ENCODE assay signal across 16 mouse cellular contexts in the genomic region with DNA sequence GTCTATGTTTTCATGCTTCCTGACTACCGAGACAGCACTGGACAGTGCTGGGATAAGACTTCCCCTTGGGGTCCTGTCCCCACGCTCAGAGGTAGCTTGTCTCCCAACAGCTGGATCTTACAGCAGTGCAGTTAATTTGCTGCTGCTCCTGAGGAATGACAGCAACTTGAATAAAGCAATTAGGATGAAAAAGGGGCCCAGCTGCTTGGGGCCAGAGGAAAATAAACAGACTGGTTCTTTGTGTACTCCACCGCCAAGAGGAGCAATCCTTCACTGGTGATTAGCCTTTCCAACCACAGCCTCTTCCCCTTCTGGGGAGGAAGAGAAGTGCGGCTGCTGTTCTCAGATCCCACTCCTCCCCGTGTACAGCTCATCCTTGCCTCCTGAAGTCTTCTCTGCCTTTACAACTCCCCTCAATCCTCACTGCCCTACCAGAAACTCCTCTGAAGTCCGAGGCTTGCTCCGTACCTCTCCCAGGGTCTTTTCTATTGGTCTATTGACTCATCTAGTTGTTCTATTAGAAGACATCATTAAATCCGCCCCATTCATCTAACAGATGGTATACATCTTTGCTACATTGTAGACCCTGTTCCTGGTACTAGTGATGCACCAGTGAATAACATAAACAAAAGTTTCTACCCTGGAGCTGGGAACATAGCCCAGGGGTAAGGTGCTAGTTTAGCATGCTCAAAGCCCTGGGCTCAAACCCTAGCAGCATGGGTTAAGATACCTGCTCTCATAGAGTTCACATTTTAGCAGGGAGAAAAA. TPM values are rescaled to one million over a fixed set of nuclear protein-coding genes. Genes with fewer than 3 reads are reported as not detected.
DNase-seq lines count a peak whose midpoint lies in the region; ATAC-seq and TF ChIP-seq lines count a peak whose summit lies in the region.
"Had no signal": no experiment of that assay in that cellular context is flagged by ENCODE, and none has a peak within 500 bp of the region (broad histone marks: within the 10 kb centered on the region; RNA-seq: fewer than 3 reads in every experiment).

No protein-coding gene starts in this region.

- H3K27ac ChIP-seq in forebrain, embryonic 11.5 days (ENCODE audit: low read depth, low read length): 0 out of 2 replicates have a peak overlapping the region, but pooled peaks have one; percentile 12
- no peak overlapping the region for H3K27ac ChIP-seq in forebrain, postnatal 0 days (ENCODE audit: low read depth, low read length)
- H3K27ac ChIP-seq in kidney, embryonic 14.5 days (ENCODE audit: low read depth, low read length): peak overlapping the region; percentile 60
- no peak overlapping the region for H3K27ac ChIP-seq in thymus, adult 2 months (ENCODE audit: control insufficient read depth, insufficient read depth, low read length)
- no peak overlapping the region for H3K27ac ChIP-seq in hindbrain, embryonic 10.5 days
- H3K27ac ChIP-seq: neural tube, embryonic 12.5 days had no signal

- no peaks in the 10 kb centered on the region for H3K36me3 ChIP-seq in forebrain, embryonic 11.5 days (ENCODE audit: control insufficient read depth, insufficient read depth, low read length)
- no peaks in the 10 kb centered on the region for H3K36me3 ChIP-seq in forebrain, postnatal 0 days (ENCODE audit: insufficient read depth)
- no peaks in the 10 kb centered on the region for H3K36me3 ChIP-seq in kidney, embryonic 14.5 days (ENCODE audit: control insufficient read depth, insufficient read depth, low read length)
- no peaks in the 10 kb centered on the region for H3K36me3 ChIP-seq in thymus, adult 2 months (ENCODE audit: control insufficient read depth, insufficient read depth, low read length)
- no peaks in the 10 kb centered on the region for H3K36me3 ChIP-seq in hindbrain, embryonic 10.5 days
- H3K36me3 ChIP-seq: neural tube, embryonic 12.5 days had no signal

- H3K4me3 ChIP-seq in forebrain, embryonic 11.5 days (ENCODE audit: low read depth, low read length): no peak overlapping the region
- H3K4me3 ChIP-seq in forebrain, postnatal 0 days (ENCODE audit: low read depth, low read length): no peak overlapping the region
- no peak overlapping the region for H3K4me3 ChIP-seq in kidney, embryonic 14.5 days (ENCODE audit: low read length)
- no peak overlapping the region for H3K4me3 ChIP-seq in thymus, adult 2 months (ENCODE audit: control insufficient read depth, insufficient read depth, low read length)
- H3K4me3 ChIP-seq in hindbrain, embryonic 10.5 days: no peak overlapping the region
- H3K4me3 ChIP-seq: neural tube, embryonic 12.5 days had no signal

- no peak overlapping the region for H3K4me2 ChIP-seq in forebrain, embryonic 11.5 days (ENCODE audit: low read depth, low read length, severe bottlenecking)
- H3K4me2 ChIP-seq in forebrain, postnatal 0 days (ENCODE audit: low read depth): no peak overlapping the region
- no peak overlapping the region for H3K4me2 ChIP-seq in kidney, embryonic 14.5 days (replicated peaks; ENCODE audit: low read depth, low read length)
- H3K4me2 ChIP-seq: neural tube, embryonic 12.5 days had no signal

- no peak overlapping the region for H3K9ac ChIP-seq in forebrain, embryonic 11.5 days (ENCODE audit: low read length)
- no peak overlapping the region for H3K9ac ChIP-seq in forebrain, postnatal 0 days
- H3K9ac ChIP-seq in kidney, embryonic 14.5 days (ENCODE audit: low read depth, low read length): no peak overlapping the region
- H3K9ac ChIP-seq: neural tube, embryonic 12.5 days had no signal

- 0 out of 2 replicates have a peak, but pooled peaks cover 4% of the 10 kb centered on the region for H3K4me1 ChIP-seq in forebrain, embryonic 11.5 days (replicated peaks; ENCODE audit: control insufficient read depth, insufficient read depth, low read length)
- H3K4me1 ChIP-seq in forebrain, postnatal 0 days (ENCODE audit: insufficient read depth): no peaks in the 10 kb centered on the region
- peaks cover 14% of the 10 kb centered on the region; the same call in 1 of the 2 replicates for H3K4me1 ChIP-seq in kidney, embryonic 14.5 days (ENCODE audit: control insufficient read depth, insufficient read depth, low read length)
- H3K4me1 ChIP-seq in thymus, adult 2 months (replicated peaks; ENCODE audit: control insufficient read depth, insufficient read depth, low read length): peaks cover 12% of the 10 kb centered on the region
- H3K4me1 ChIP-seq in hindbrain, embryonic 10.5 days (replicated peaks): peaks cover 20% of the 10 kb centered on the region

- no peak for ATAC-seq in forebrain, embryonic 11.5 days (replicated peaks; ENCODE audit: low FRiP score)
- ATAC-seq in forebrain, postnatal 0 days: no peak
- ATAC-seq in kidney, embryonic 14.5 days (ENCODE audit: low FRiP score, low TSS enrichment): peak; percentile 84
- ATAC-seq: forebrain, embryonic 14.5 days; hindbrain, embryonic 16.5 days had no signal

- no peak for TF ChIP-seq CTCF in forebrain, postnatal 0 days (IDR thresholded peaks at IDR 0.05; ENCODE audit: low read depth)
- TF ChIP-seq CTCF in thymus, adult 2 months (IDR thresholded peaks at IDR 0.05; ENCODE audit: borderline replicate concordance, control insufficient read depth, extremely low read depth, insufficient read depth, low read length, poor library complexity): no peak

- peaks cover 17% of the 10 kb centered on the region for H3K27me3 ChIP-seq in forebrain, embryonic 11.5 days (ENCODE audit: control insufficient read depth, insufficient read depth, low read length)
- H3K27me3 ChIP-seq in forebrain, postnatal 0 days (ENCODE audit: insufficient read depth, low read length): peaks cover 13% of the 10 kb centered on the region
- H3K27me3 ChIP-seq in kidney, embryonic 14.5 days (ENCODE audit: control insufficient read depth, insufficient read depth, low read length): peaks cover 17% of the 10 kb centered on the region
- H3K27me3 ChIP-seq in thymus, adult 2 months (ENCODE audit: control insufficient read depth, insufficient read depth, low read length): no peaks in the 10 kb centered on the region; the same call in 1 of the 2 replicates
- peaks cover 35% of the 10 kb centered on the region for H3K27me3 ChIP-seq in hindbrain, embryonic 10.5 days (ENCODE audit: insufficient read depth, poor library complexity, severe bottlenecking)

- no peak for TF ChIP-seq POLR2A in thymus, adult 2 months (IDR thresholded peaks at IDR 0.05; ENCODE audit: control insufficient read depth, extremely low read depth, insufficient read depth, low read length, poor library complexity)

- DNase-seq in forebrain, embryonic 11.5 days (ENCODE audit: low spot score): no peak
- DNase-seq in forebrain, postnatal 0 days: no peak
- DNase-seq in brain, adult 2 months (ENCODE audit: low read depth, low spot score): peak; percentile 10
- peak; percentile 60 for DNase-seq in lung, postnatal 14 days
- DNase-seq in thymus, adult 2 months: no peak
- DNase-seq in hindbrain, embryonic 10.5 days (ENCODE audit: low spot score): no peak
- DNase-seq in adrenal gland, adult 18-20 months (ENCODE audit: low spot score in 2 of 2): no peak
- DNase-seq: adrenal gland, postnatal 14 days; right cerebral cortex, postnatal 4 days had no signal

- 34% methylated on average over 8 of the region's 8 CpGs for WGBS in forebrain, embryonic 11.5 days
- 32% methylated on average over 8 of the region's 8 CpGs for WGBS in forebrain, postnatal 0 days
- WGBS in kidney, embryonic 14.5 days: 12% methylated on average over 8 of the region's 8 CpGs
- 65% methylated on average over 8 of the region's 8 CpGs for WGBS in thymus, adult 2 months
- WGBS in hindbrain, embryonic 10.5 days: 33% methylated on average over 8 of the region's 8 CpGs

- no peaks in the 10 kb centered on the region for H3K9me3 ChIP-seq in forebrain, embryonic 11.5 days (ENCODE audit: control insufficient read depth, low read length)
- H3K9me3 ChIP-seq in forebrain, postnatal 0 days (ENCODE audit: low read length): no peaks in the 10 kb centered on the region
- no peaks in the 10 kb centered on the region for H3K9me3 ChIP-seq in kidney, embryonic 14.5 days (ENCODE audit: control insufficient read depth, low read length)
- no peaks in the 10 kb centered on the region for H3K9me3 ChIP-seq in hindbrain, embryonic 10.5 days
- H3K9me3 ChIP-seq: neural tube, embryonic 12.5 days had no signal

RNA-seq across cellular contexts. Expression of gene Kbtbd13, which starts 4.9 kb away (rescaled TPM):
- 0.29 and 0.48 TPM in 2 replicates for polyA plus RNA-seq in forebrain, embryonic 11.5 days (2014; fragmentation: Nextera tagmentation; extraction: Ambion mirVana)
- total RNA-seq in forebrain, postnatal 0 days (2014; rRNA removed): 1.6 and 1.7 TPM in 2 replicates
- 0.68 and 0.83 TPM in 2 replicates for polyA plus RNA-seq in forebrain, postnatal 0 days (2015; fragmentation: Nextera tagmentation; extraction: Ambion mirVana)
- polyA plus RNA-seq in kidney, embryonic 14.5 days (2014; fragmentation: Nextera tagmentation; extraction: Ambion mirVana): 1.3 and 1.4 TPM in 2 replicates
- 0.41 and 0.43 TPM in 2 replicates for polyA plus RNA-seq in thymus, adult 2 months (2012; rRNA removed)
- polyA plus RNA-seq in hindbrain, embryonic 10.5 days (2016; fragmentation: Nextera tagmentation; extraction: Ambion mirVana): 0.80 and 0.85 TPM in 2 replicates
- total RNA-seq in adrenal gland, adult 18-20 months (2021): under 1 TPM; 0.17 to 0.26 TPM
- total RNA-seq: MEL had no signal

RNA-seq across cellular contexts. Expression of gene Rasl12, which starts 11.7 kb away (rescaled TPM):
- 6.7 and 7.2 TPM in 2 replicates for polyA plus RNA-seq in forebrain, embryonic 11.5 days (2014; fragmentation: Nextera tagmentation; extraction: Ambion mirVana)
- total RNA-seq in forebrain, postnatal 0 days (2014; rRNA removed): 7.5 and 8.2 TPM in 2 replicates
- 4.2 and 4.6 TPM in 2 replicates for polyA plus RNA-seq in forebrain, postnatal 0 days (2015; fragmentation: Nextera tagmentation; extraction: Ambion mirVana)
- 8.2 and 11.7 TPM in 2 replicates for polyA plus RNA-seq in kidney, embryonic 14.5 days (2014; fragmentation: Nextera tagmentation; extraction: Ambion mirVana)
- polyA plus RNA-seq in thymus, adult 2 months (2012; rRNA removed): 7.8 TPM in 2 replicates
- 6.3 and 7.8 TPM in 2 replicates for polyA plus RNA-seq in hindbrain, embryonic 10.5 days (2016; fragmentation: Nextera tagmentation; extraction: Ambion mirVana)
- 10 to 100 TPM in 1 of 2 experiments, 1 to 10 TPM in 1; 5.7 to 31.8 TPM for total RNA-seq in adrenal gland, adult 18-20 months (2021)

RNA-seq across cellular contexts. Expression of gene Ubap1l, which starts 25.7 kb away (rescaled TPM):
- 0.52 and 0.73 TPM in 2 replicates for polyA plus RNA-seq in forebrain, embryonic 11.5 days (2014; fragmentation: Nextera tagmentation; extraction: Ambion mirVana)
- total RNA-seq in forebrain, postnatal 0 days (2014; rRNA removed): 3.5 and 7.4 TPM in 2 replicates
- 0.29 and 0.59 TPM in 2 replicates for polyA plus RNA-seq in forebrain, postnatal 0 days (2015; fragmentation: Nextera tagmentation; extraction: Ambion mirVana)
- polyA plus RNA-seq in kidney, embryonic 14.5 days (2014; fragmentation: Nextera tagmentation; extraction: Ambion mirVana): 0.62 TPM in 1 of 2 replicates, not detected in the other
- 0.42 and 0.66 TPM in 2 replicates for polyA plus RNA-seq in thymus, adult 2 months (2012; rRNA removed)
- polyA plus RNA-seq in hindbrain, embryonic 10.5 days (2016; fragmentation: Nextera tagmentation; extraction: Ambion mirVana): 0.10 and 0.41 TPM in 2 replicates
- under 1 TPM; 0.45 to 0.86 TPM for total RNA-seq in adrenal gland, adult 18-20 months (2021)
- total RNA-seq: common myeloid progenitor, adult 5-6 weeks; MEL had no signal

RNA-seq across cellular contexts. Expression of gene Slc51b, which starts 36.2 kb away (rescaled TPM):
- polyA plus RNA-seq in forebrain, embryonic 11.5 days (2014; fragmentation: Nextera tagmentation; extraction: Ambion mirVana): not detected in 2 replicates
- not detected in 2 replicates for total RNA-seq in forebrain, postnatal 0 days (2014; rRNA removed)
- polyA plus RNA-seq in forebrain, postnatal 0 days (2015; fragmentation: Nextera tagmentation; extraction: Ambion mirVana): not detected in 2 replicates
- polyA plus RNA-seq in kidney, embryonic 14.5 days (2014; fragmentation: Nextera tagmentation; extraction: Ambion mirVana): 0.53 and 0.59 TPM in 2 replicates
- polyA plus RNA-seq in thymus, adult 2 months (2012; rRNA removed): 0.22 TPM in 1 of 2 replicates, not detected in the other
- not detected in 2 replicates for polyA plus RNA-seq in hindbrain, embryonic 10.5 days (2016; fragmentation: Nextera tagmentation; extraction: Ambion mirVana)
- not detected for total RNA-seq in adrenal gland, adult 18-20 months (2021)
- total RNA-seq: adrenal gland, postnatal 14 days; common myeloid progenitor, adult 5-6 weeks; heart, adult 8-10 months; MEL had no signal
- polyA plus RNA-seq: forebrain, embryonic 14.5 days; hindbrain, embryonic 16.5 days; neural tube, embryonic 12.5 days had no signal

RNA-seq across cellular contexts. Expression of gene Pdcd7, which starts 40.7 kb away (rescaled TPM):
- polyA plus RNA-seq in forebrain, embryonic 11.5 days (2014; fragmentation: Nextera tagmentation; extraction: Ambion mirVana): 13.1 and 15.6 TPM in 2 replicates
- 21.8 and 22.0 TPM in 2 replicates for total RNA-seq in forebrain, postnatal 0 days (2014; rRNA removed)
- 8.5 and 9.2 TPM in 2 replicates for polyA plus RNA-seq in forebrain, postnatal 0 days (2015; fragmentation: Nextera tagmentation; extraction: Ambion mirVana)
- polyA plus RNA-seq in kidney, embryonic 14.5 days (2014; fragmentation: Nextera tagmentation; extraction: Ambion mirVana): 15.0 and 15.2 TPM in 2 replicates
- 23.3 and 29.2 TPM in 2 replicates for polyA plus RNA-seq in thymus, adult 2 months (2012; rRNA removed)
- polyA plus RNA-seq in hindbrain, embryonic 10.5 days (2016; fragmentation: Nextera tagmentation; extraction: Ambion mirVana): 8.6 and 11.6 TPM in 2 replicates
- total RNA-seq in adrenal gland, adult 18-20 months (2021): 10 to 100 TPM; 18.0 to 18.6 TPM

Comparison
In these comparisons a context has a peak if more than half of its experiments do, and no peak if none do; other contexts are left out.
1. H3K27ac ChIP-seq: peak in forebrain, embryonic 11.5 days (single experiment) and kidney, embryonic 14.5 days (single experiment); none in forebrain, postnatal 0 days (single experiment), thymus, adult 2 months (single experiment) and hindbrain, embryonic 10.5 days (single experiment).
2. DNase-seq: peak in brain, adult 2 months (single experiment) and lung, postnatal 14 days (single experiment); none in forebrain, embryonic 11.5 days (single experiment), forebrain, postnatal 0 days (single experiment), thymus, adult 2 months (single experiment), hindbrain, embryonic 10.5 days (single experiment) and adrenal gland, adult 18-20 months (0 of 2).